Comparison of ENCODE assay signal across 8 mouse cellular contexts in genomic region chr2:170731632-170732561, GRCm38 (mm10). TPM values are rescaled to one million over a fixed set of nuclear protein-coding genes. Genes with fewer than 3 reads are reported as not detected.
DNase-seq lines count a peak whose midpoint lies in the region; ATAC-seq lines count a peak whose summit lies in the region.

Gene Dok5, plus strand, starts transcription at chr2:170731807.

- H3K4me1 ChIP-seq in megakaryocyte, embryonic 14.5 days = no peaks in the 10 kb centered on the region

- DNase-seq in frontal cortex, adult 2 months (ENCODE audit: extremely low spot score in 1 of 2, low spot score in 1 of 2) = peak; percentile 83 to 92
- DNase-seq in heart, postnatal 4 days = peak; percentile 80
- peak; percentile 87 for DNase-seq in layer of hippocampus, adult 9-11 months
- peak; percentile 26 to 31 for DNase-seq in lung, adult 18-20 months
- DNase-seq in ovary, postnatal 36 days (ENCODE audit: low spot score) = peak; percentile 76
- no peak for DNase-seq in natural killer cell, adult 2 months (ENCODE audit: low spot score in 2 of 2)

- no peaks in the 10 kb centered on the region for H3K36me3 ChIP-seq in megakaryocyte, embryonic 14.5 days (replicated peaks; ENCODE audit: low read length)

- ATAC-seq in megakaryocyte, adult 5-6 weeks (ENCODE audit: poor library complexity, severe bottlenecking) = no peak

- peak within 1 kb of the TSS; percentile 33 for H3K4me3 ChIP-seq in megakaryocyte, embryonic 14.5 days (replicated peaks)

- peaks cover 6% of the 10 kb centered on the region for H3K27me3 ChIP-seq in megakaryocyte, embryonic 14.5 days (replicated peaks)

- H3K9me3 ChIP-seq in megakaryocyte, embryonic 14.5 days = peaks cover 61% of the 10 kb centered on the region

RNA-seq across cellular contexts. Expression of gene Dok5, which starts in this region (rescaled TPM):
- polyA plus RNA-seq in megakaryocyte, embryonic 14.5 days (2012; ENCODE audit: insufficient read depth, low replicate concordance) = not detected in 2 replicates
- total RNA-seq in megakaryocyte, adult 5-6 weeks (2015) = not detected in 2 replicates
- not detected in 2 replicates for total RNA-seq in megakaryocyte, adult 5-6 weeks (2017)
- polyA plus RNA-seq in frontal cortex, adult 2 months (2012; rRNA removed) = 28.9 and 30.2 TPM in 2 replicates
- under 1 TPM; 0.52 to 0.60 TPM for total RNA-seq in heart, postnatal 4 days (2021)

Comparison
In these comparisons a context has a peak if more than half of its experiments do, and no peak if none do; other contexts are left out.
1. RNA of gene Dok5 (polyA plus RNA-seq): 28.9 to 30.2 TPM in frontal cortex, adult 2 months; not detected in megakaryocyte, embryonic 14.5 days; every median in the first group is over 10 times any median in the second.
2. Peak in DNase-seq in heart, postnatal 4 days; RNA of the gene not detected or under 1 TPM.
3. DNase-seq: peak in frontal cortex, adult 2 months (2 of 2), layer of hippocampus, adult 9-11 months (single experiment), lung, adult 18-20 months (2 of 2) and ovary, postnatal 36 days (single experiment); none in natural killer cell, adult 2 months (0 of 2).